In the genomic region with DNA sequence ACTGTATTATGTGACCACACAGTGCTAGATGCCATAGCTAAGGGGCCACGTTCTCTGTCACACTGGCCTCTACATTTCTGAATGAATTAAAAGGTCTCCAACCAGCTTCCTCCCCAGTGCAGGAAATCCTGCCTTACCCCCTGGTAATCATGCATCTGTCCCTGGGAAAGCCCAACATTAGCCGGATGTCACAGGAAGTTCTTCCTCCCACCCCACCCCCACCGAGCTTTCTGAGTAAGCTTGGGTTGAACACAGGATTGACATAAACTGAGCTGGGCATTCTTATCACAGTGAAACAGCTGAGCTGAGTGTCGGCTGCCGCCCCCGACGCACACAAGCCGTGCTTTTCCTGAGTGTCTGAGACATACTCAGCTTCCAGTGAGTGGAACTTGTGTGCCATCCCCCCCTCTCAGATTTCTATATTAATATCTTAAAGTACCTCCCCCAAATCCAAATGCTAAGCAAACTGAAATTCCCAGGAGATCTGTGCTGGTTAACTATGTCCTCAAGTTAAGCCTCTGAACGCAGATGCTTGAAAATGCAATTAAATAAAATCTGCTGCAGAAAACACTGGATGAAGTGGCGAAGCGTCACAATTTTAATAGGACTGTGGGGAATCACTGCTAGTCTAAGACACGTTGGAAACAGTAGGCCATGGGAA, we compare ENCODE assay signal across 8 mouse cellular contexts. TPM values are rescaled to one million over a fixed set of nuclear protein-coding genes. Genes with fewer than 3 reads are reported as not detected.
DNase-seq lines count a peak whose midpoint lies in the region; ATAC-seq lines count a peak whose summit lies in the region.

No protein-coding gene starts in this region.

- H3K9me3 ChIP-seq in heart, embryonic 16.5 days (replicated peaks; ENCODE audit: control insufficient read depth, low read length), result no peaks in the 10 kb centered on the region

- peak; percentile 63 for DNase-seq in embryo, embryonic 11 days
- no peak for DNase-seq in embryo, embryonic 9.5 days (ENCODE audit: extremely low spot score)
- DNase-seq in adrenal gland, postnatal 14 days, result peak; percentile 63
- peak; percentile 53 to 60 for DNase-seq in kidney, postnatal 36 days
- DNase-seq in mesoderm, embryonic 11.5 days (ENCODE audit: low read depth, low spot score), result peak; percentile 50
- no peak for DNase-seq in urinary bladder, postnatal 10 days (ENCODE audit: low spot score)
- DNase-seq in gastrocnemius, adult 18-20 months (ENCODE audit: low spot score), result no peak

- peak overlapping the region; percentile 83 for H3K27ac ChIP-seq in heart, embryonic 16.5 days (ENCODE audit: low read length)

- H3K4me3 ChIP-seq in heart, embryonic 16.5 days (ENCODE audit: low read length), result no peak overlapping the region

- ATAC-seq in heart, embryonic 16.5 days (replicated peaks; ENCODE audit: extremely low read depth, insufficient read depth, low FRiP score), result peak; percentile 68

- peak overlapping the region; percentile 45 for H3K4me2 ChIP-seq in heart, embryonic 16.5 days (ENCODE audit: low read depth, low read length)

- H3K36me3 ChIP-seq in heart, embryonic 16.5 days (ENCODE audit: control insufficient read depth, insufficient read depth), result no peaks in the 10 kb centered on the region

- 19% methylated on average over 12 of the region's 12 CpGs for whole genome bisulfite sequencing in heart, embryonic 16.5 days

- no peaks in the 10 kb centered on the region for H3K27me3 ChIP-seq in heart, embryonic 16.5 days (ENCODE audit: control insufficient read depth, insufficient read depth, low read length)

- H3K9ac ChIP-seq in heart, embryonic 16.5 days (ENCODE audit: low read length), result no peak overlapping the region

- peaks cover 45% of the 10 kb centered on the region for H3K4me1 ChIP-seq in heart, embryonic 16.5 days (ENCODE audit: control insufficient read depth, insufficient read depth, low read length)

RNA-seq across cellular contexts. Expression of a gene that starts 38.3 kb away (rescaled TPM):
- total RNA-seq in adrenal gland, postnatal 14 days (2021), result 4.4 and 5.1 TPM in 2 replicates
- polyA plus RNA-seq in heart, embryonic 16.5 days (2015; fragmentation: Nextera tagmentation; extraction: Ambion mirVana), result 6.8 and 7.1 TPM in 2 replicates
- under 1 TPM; 0.50 to 0.62 TPM for total RNA-seq in gastrocnemius, adult 18-20 months (2021)

Comparison
In these comparisons a context has a peak if more than half of its experiments do, and no peak if none do; other contexts are left out.
1. DNase-seq: peak in embryo, embryonic 11 days (single experiment), adrenal gland, postnatal 14 days (single experiment), kidney, postnatal 36 days (2 of 2) and mesoderm, embryonic 11.5 days (single experiment); none in embryo, embryonic 9.5 days (single experiment), urinary bladder, postnatal 10 days (single experiment) and gastrocnemius, adult 18-20 months (single experiment).